Mouse (Mus musculus) v-Abl transformed pro-B cells (cell line): ENCODE results near the gene Eprs.

Experiments used
- in situ Hi-C, 2 experiments: fragments of 400-800 bp; cut with MboI; formaldehyde crosslinking; loops; one replicate each; pipeline ENCODE4 v1.15.1; 2025; ENCODE audit not compliant: unreplicated experiment in 2 of 2

The Eprs gene

DNA sequence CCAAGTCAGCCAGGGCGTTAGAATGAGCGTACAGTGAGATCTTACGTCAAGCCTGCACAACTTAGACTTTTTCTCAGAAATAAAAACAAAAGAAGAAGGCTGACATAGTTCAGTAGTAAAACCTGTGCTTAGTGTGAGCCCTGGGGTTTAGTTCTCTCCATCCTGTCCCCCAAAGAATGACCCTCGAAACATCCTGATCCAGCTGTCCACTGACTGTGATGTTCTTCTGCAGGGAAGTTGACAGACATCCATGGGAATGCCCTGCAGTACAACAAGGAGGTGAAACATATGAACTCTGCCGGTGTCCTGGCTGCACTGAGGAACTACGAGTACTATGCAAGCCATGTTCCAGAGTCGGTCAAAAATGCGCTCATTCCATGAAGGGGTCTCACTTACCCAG is 6.6 kb upstream of the Eprs start:
- in situ Hi-C loops: no loop called here

GRCm38 (mm10) chr1:185358211-185358610 is 4.6 kb upstream of the Eprs start:
- in situ Hi-C loops: no loop called here

DNA sequence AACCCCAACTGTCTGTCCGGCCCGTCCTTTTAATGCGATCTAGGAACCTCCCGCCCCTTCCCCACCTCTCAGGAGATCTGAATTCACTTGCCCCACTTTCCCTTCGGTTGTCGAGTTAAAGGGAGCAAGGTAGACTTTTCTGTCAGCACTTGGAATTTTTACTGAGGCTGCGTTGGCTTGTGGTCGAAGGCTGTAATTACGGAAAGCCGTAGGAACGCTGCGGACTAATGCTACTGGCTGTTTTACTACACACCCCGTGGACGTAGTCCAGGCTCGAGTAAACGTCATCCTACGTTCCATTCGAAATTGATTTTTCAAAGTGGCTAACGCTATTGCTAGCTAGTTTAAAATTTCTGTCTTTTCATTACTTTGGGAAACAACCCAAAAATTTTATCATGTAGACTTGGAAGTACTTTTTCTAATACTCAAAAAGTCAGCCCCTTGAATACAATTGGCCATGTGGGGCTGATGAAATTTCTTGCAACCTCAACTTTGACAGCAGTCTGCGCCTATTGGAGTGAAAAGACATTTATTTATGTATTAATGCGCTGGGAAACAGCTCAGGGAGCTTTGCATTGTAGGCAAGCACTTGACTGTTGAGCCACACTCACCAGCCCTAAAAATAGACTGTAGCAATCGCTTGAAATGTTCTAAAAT is 810 bp downstream of the Eprs start:
- in situ Hi-C loops: no loop called here

DNA sequence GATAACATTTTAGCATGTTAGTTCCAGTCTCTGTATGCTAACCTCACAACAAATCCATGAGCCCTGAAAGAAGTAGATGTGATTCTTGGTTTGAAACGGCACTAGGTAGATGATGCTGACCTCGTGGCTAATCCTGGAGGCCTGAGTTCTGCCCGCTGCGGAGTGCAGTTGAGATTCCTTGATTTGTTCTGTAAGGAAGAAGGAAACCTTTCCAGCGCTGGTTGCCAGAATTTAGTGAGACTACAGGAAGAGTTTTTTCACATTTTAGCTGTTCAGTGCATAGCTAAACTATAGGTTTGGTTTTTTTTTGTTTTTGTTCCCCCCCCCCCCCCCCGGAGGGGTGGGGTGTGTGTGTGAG is 1.3 kb downstream of the Eprs start:
- in situ Hi-C loops: no loop called here

GRCm38 (mm10) chr1:185367383-185367782 is 4.5 kb downstream of the Eprs start:
- in situ Hi-C loops: no loop called here

DNA sequence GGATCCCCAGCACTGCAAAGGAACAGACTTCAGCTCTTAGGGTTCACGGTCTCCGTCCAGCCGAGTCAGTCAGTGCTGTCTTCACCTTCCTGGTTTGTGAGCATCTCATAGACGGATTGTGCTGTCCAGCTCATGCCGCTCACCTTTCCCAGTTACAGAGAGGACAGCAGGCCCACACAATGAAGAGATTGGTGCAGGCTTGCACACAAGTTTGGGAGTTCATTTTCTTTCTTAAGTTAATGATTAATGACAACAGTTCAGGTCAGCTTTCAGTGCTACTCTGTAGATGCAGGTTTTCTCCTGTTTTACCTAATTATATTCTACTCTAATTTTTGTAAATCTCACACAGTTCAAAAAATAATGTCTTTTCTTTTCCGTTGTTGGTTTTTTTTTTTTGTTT is 7.1 kb downstream of the Eprs start:
- in situ Hi-C loops: no loop called here

DNA sequence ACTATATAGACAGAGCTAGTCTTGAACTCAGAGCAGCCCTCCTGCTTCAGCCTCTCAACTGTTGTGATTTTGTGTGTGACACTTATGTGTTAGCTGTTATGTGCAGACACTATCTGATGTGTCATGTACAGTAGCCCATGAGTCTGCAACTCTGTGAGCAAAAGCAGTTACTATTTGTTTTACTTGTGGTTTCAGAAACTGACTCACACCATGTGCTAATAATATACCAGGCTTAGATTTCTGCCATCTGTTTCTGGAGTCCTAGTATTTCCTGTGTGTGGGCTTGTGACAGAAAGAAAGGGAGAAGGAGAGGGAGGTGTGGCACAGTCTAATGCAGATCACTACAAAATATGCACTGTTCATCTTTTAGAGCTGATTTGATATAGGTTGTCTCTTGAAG is 13.5 kb downstream of the Eprs start:
- in situ Hi-C loops: no loop called here

DNA sequence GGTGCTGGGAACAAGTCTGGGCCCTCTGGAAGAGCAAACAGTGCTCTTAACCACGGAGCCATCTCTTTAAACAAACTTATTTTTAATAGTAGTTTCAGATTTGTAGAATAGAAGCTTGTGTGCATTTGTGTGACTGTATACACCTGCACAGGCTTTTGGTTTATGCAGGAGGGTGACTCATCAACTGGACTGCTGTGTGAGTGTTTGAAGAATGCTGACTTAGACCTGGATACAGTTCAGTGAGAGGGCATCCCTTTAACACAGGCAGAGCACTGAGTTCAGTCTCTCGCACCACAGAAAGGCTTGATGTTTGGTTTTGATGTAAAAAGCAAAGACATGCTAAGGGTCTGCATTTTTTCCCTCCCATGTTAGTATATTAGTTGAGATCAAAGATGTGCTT is 14.6 kb downstream of the Eprs start:
- in situ Hi-C loops: no loop called here

GRCm38 (mm10) chr1:185401615-185402014 is 38.8 kb downstream of the Eprs start:
- in situ Hi-C loops: loop anchor here (10.0 to 25.0 kb wide), 5 partner anchors 77 to 1811 kb away; partner anchors contain the start of genes Tgfb2 (in 2 of the 2), Gpatch2 (in 1 of the 2), Iars2 (in 1 of the 2) and Marc2 (in 1 of the 2)

DNA sequence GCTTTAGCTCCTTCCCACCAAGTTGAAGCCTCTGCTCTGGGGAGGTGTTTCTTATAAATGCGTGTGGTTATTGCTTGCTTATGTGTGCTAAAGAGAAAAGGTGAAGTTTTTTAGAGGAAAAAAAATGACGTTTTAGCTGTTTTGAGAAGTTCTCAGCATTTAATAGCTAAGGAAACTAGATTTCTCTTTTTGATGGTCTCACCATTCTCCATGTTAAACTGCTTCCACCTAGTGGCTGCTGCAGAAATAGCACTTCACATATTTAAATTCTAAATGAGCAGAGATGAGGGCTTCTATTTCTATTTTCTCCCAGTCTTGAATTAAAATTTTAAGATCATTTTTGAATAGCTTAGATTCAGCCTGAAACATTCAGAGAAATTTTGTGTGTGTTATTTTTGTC is 41.2 kb downstream of the Eprs start:
- in situ Hi-C loops: loop anchor here (10.0 to 25.0 kb wide), 5 partner anchors 79 to 1808 kb away; partner anchors contain the start of genes Tgfb2 (in 2 of the 2), Gpatch2 (in 1 of the 2), Iars2 (in 1 of the 2) and Marc2 (in 1 of the 2)

- in situ Hi-C loops: loop anchor here (10.0 to 25.0 kb wide), 5 partner anchors 81 to 1806 kb away; partner anchors contain the start of genes Tgfb2 (in 2 of the 2), Gpatch2 (in 1 of the 2), Iars2 (in 1 of the 2) and Marc2 (in 1 of the 2)
Measured at GRCm38 (mm10) chr1:185405921-185406320, 43.1 kb downstream of the Eprs start.

GRCm38 (mm10) chr1:185409831-185410230 is 47.0 kb downstream of the Eprs start:
- in situ Hi-C loops: loop anchor here (10.0 to 25.0 kb wide), 5 partner anchors 85 to 1802 kb away; partner anchors contain the start of genes Tgfb2 (in 2 of the 2), Gpatch2 (in 1 of the 2), Iars2 (in 1 of the 2) and Marc2 (in 1 of the 2)

- in situ Hi-C loops: loop anchor here (25.0 kb wide), 2 partner anchors 1294 to 1794 kb away; partner anchors contain the start of genes Tgfb2 (in 2 of the 2), Gpatch2 (in 1 of the 2) and Spata17 (in 1 of the 2)
Measured at GRCm38 (mm10) chr1:185418011-185418410, 55.2 kb downstream of the Eprs start.

GRCm38 (mm10) chr1:185419805-185420204 is 57.0 kb downstream of the Eprs start:
- in situ Hi-C loops: loop anchor here (25.0 kb wide), 2 partner anchors 1292 to 1792 kb away; partner anchors contain the start of genes Tgfb2 (in 2 of the 2), Gpatch2 (in 1 of the 2) and Spata17 (in 1 of the 2)

- in situ Hi-C loops: loop anchor here (25.0 kb wide), 2 partner anchors 1292 to 1792 kb away; partner anchors contain the start of genes Tgfb2 (in 2 of the 2), Gpatch2 (in 1 of the 2) and Spata17 (in 1 of the 2)
Measured at GRCm38 (mm10) chr1:185420776-185421175, 57.9 kb downstream of the Eprs start.

GRCm38 (mm10) chr1:185426583-185426982 is 63.7 kb downstream of the Eprs start:
- in situ Hi-C loops: no loop called here

GRCm38 (mm10) chr1:185430488-185430887 is 67.6 kb downstream of the Eprs start:
- in situ Hi-C loops: no loop called here

- in situ Hi-C loops: no loop called here
Measured at GRCm38 (mm10) chr1:185431245-185431997, 68.6 kb downstream of the Eprs start.

- in situ Hi-C loops: no loop called here
Measured at GRCm38 (mm10) chr1:185431998-185432317, 69.1 kb downstream of the Eprs start.

GRCm38 (mm10) chr1:185433112-185433511 is 70.3 kb downstream of the Eprs start:
- in situ Hi-C loops: no loop called here
